Mouse (Mus musculus) regulatory T cell (primary cell): ENCODE results near the gene Ppl.

Experiments used
- in situ Hi-C: fragments of 300-600 bp; cut with MboI, MseI; formaldehyde crosslinking; loops from one replicate; pipeline ENCODE4 v1.15.1; 2025; ENCODE audit warnings: high pct_unique_total_duplicates

Ppl gene

GRCm38 (mm10) chr16:5130196-5130595 is 2.0 kb downstream of the Ppl start:
- in situ Hi-C loops: loop anchor here (5.0 kb wide), 1 partner anchor 33 kb away; no protein-coding TSS in a partner anchor

GRCm38 (mm10) chr16:5123476-5123875 is 8.7 kb downstream of the Ppl start:
- in situ Hi-C loops: no loop called here

GRCm38 (mm10) chr16:5119845-5120244 is 12.4 kb downstream of the Ppl start:
- in situ Hi-C loops: no loop called here

- in situ Hi-C loops: no loop called here
These were observed 12.8 kb downstream of the Ppl start for GRCm38 (mm10) chr16:5119385-5119784.

GRCm38 (mm10) chr16:5113582-5113981 is 18.6 kb downstream of the Ppl start:
- in situ Hi-C loops: no loop called here

GRCm38 (mm10) chr16:5113002-5113550 is 19.1 kb downstream of the Ppl start:
- in situ Hi-C loops: no loop called here

GRCm38 (mm10) chr16:5111021-5111420 is 21.2 kb downstream of the Ppl start:
- in situ Hi-C loops: no loop called here

GRCm38 (mm10) chr16:5109877-5110276 is 22.3 kb downstream of the Ppl start:
- in situ Hi-C loops: no loop called here

- in situ Hi-C loops: loop anchor here (5.0 kb wide), 1 partner anchor 51 kb away; no protein-coding TSS in a partner anchor
These were observed 31.2 kb downstream of the Ppl start for GRCm38 (mm10) chr16:5101000-5101399.

- in situ Hi-C loops: loop anchor here (5.0 kb wide), 1 partner anchor 36 kb away; the partner anchor contains the start of gene Ppl
These were observed 35.7 kb downstream of the Ppl start for GRCm38 (mm10) chr16:5096504-5096903.

- in situ Hi-C loops: no loop called here
These were observed 38.9 kb downstream of the Ppl start for GRCm38 (mm10) chr16:5093285-5093684.

GRCm38 (mm10) chr16:5089021-5089420 is 43.2 kb downstream of the Ppl start:
- in situ Hi-C loops: no loop called here

- in situ Hi-C loops: no loop called here
These were observed 46.0 kb downstream of the Ppl start for GRCm38 (mm10) chr16:5086179-5086578.

GRCm38 (mm10) chr16:5085196-5085595 is 47.0 kb downstream of the Ppl start:
- in situ Hi-C loops: no loop called here

GRCm38 (mm10) chr16:5074341-5074740 is 57.9 kb downstream of the Ppl start:
- in situ Hi-C loops: loop anchor here (5.0 to 10.0 kb wide), 2 partner anchors 47 to 70 kb away; partner anchors contain the start of gene Sec14l5

GRCm38 (mm10) chr16:5071974-5072373 is 60.2 kb downstream of the Ppl start:
- in situ Hi-C loops: loop anchor here (5.0 to 10.0 kb wide), 2 partner anchors 45 to 73 kb away; partner anchors contain the start of gene Sec14l5

- in situ Hi-C loops: loop anchor here (5.0 to 10.0 kb wide), 2 partner anchors 43 to 74 kb away; partner anchors contain the start of gene Sec14l5
These were observed 61.9 kb downstream of the Ppl start for GRCm38 (mm10) chr16:5070321-5070720.

- in situ Hi-C loops: no loop called here
These were observed 68.7 kb downstream of the Ppl start for GRCm38 (mm10) chr16:5063472-5063871.

- in situ Hi-C loops: no loop called here
These were observed 74.1 kb downstream of the Ppl start for GRCm38 (mm10) chr16:5058114-5058513.

- in situ Hi-C loops: no loop called here
These were observed 81.7 kb downstream of the Ppl start for GRCm38 (mm10) chr16:5050251-5051110.

- in situ Hi-C loops: loop anchor here (10.0 kb wide), 1 partner anchor 1045 kb away; the partner anchor contains the start of gene Slx4
These were observed 82.4 kb downstream of the Ppl start, which contains the start of the genes Glyr1 and Ubn1 for GRCm38 (mm10) chr16:5049774-5050234. Gene Glyr1, minus strand, starts transcription at chr16:5049863. Gene Ubn1, plus strand, starts transcription at chr16:5050057.

GRCm38 (mm10) chr16:5049182-5049773 is 82.9 kb downstream of the Ppl start:
- in situ Hi-C loops: loop anchor here (10.0 kb wide), 1 partner anchor 1044 kb away; the partner anchor contains the start of gene Slx4
